In the genomic region with DNA sequence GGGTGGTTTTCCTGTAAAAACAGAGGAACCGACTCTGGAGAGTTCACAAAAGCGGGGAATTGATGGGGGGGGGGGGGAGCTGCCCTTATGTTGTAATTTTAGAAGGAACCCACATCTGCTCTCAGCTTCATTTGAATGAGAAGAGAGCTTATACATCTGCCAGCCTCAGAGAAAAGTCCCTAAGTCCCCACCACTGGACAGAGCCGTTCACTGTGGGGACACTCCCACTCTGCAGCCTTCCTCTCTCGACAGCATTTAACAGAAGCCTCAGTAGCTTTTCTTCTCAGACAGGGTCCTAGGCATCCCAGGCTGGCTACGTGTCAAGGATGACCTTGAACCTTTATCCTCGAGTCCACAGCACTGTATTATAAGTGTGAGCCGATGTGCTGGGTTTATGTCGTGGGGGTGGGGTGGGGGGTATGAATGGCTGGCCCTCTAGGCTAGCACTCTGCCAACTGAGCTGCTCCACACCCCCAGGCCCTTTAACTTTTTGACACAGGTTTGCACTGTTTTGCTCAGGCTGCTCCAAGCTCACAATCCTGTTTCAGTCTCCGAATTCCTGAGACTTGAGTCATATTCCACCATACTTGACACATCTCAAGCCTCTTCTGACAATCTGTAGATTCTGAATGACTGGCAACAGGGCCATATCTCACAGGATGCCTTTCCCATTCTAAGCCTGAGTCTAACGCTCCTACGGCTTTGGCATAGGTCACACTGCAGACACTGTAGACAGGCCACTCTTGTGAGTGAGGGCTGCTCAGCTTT, we compare ENCODE assay signal across 19 mouse cellular contexts. TPM values are rescaled to one million over a fixed set of nuclear protein-coding genes. Genes with fewer than 3 reads are reported as not detected.
DNase-seq lines count a peak whose midpoint lies in the region; ATAC-seq lines count a peak whose summit lies in the region.
"Had no signal": no experiment of that assay in that cellular context is flagged by ENCODE, and none has a peak within 500 bp of the region (broad histone marks: within the 10 kb centered on the region; RNA-seq: fewer than 3 reads in every experiment).

No protein-coding gene starts in this region.

- H3K4me2 ChIP-seq in heart, embryonic 16.5 days (ENCODE audit: low read depth, low read length): no peak overlapping the region
- H3K4me2 ChIP-seq: stomach, embryonic 15.5 days had no signal

- intact Hi-C loops in heart, postnatal 10 days (cut with DNase I): no loop called here

- H3K36me3 ChIP-seq in heart, embryonic 16.5 days (ENCODE audit: control insufficient read depth, insufficient read depth): no peaks in the 10 kb centered on the region
- peaks cover 83% of the 10 kb centered on the region for H3K36me3 ChIP-seq in megakaryocyte, embryonic 14.5 days (replicated peaks; ENCODE audit: low read length)
- H3K36me3 ChIP-seq: stomach, embryonic 15.5 days had no signal

- ATAC-seq in heart, embryonic 16.5 days (replicated peaks; ENCODE audit: extremely low read depth, insufficient read depth, low FRiP score): no peak
- no peak for ATAC-seq in megakaryocyte, adult 5-6 weeks (ENCODE audit: poor library complexity, severe bottlenecking)
- no peak for ATAC-seq in megakaryocyte-erythroid progenitor cell, adult 5-6 weeks (replicated peaks; ENCODE audit: low FRiP score, low TSS enrichment, poor library complexity, severe bottlenecking)
- ATAC-seq: hindbrain, embryonic 16.5 days had no signal

- no peaks in the 10 kb centered on the region for H3K9me3 ChIP-seq in heart, embryonic 16.5 days (replicated peaks; ENCODE audit: control insufficient read depth, low read length)
- H3K9me3 ChIP-seq in megakaryocyte, embryonic 14.5 days: no peaks in the 10 kb centered on the region
- H3K9me3 ChIP-seq: stomach, embryonic 15.5 days had no signal

- H3K27me3 ChIP-seq in heart, embryonic 16.5 days (ENCODE audit: control insufficient read depth, insufficient read depth, low read length): no peaks in the 10 kb centered on the region
- H3K27me3 ChIP-seq in megakaryocyte, embryonic 14.5 days (replicated peaks): no peaks in the 10 kb centered on the region
- H3K27me3 ChIP-seq: stomach, embryonic 15.5 days had no signal

- no peak overlapping the region for H3K4me3 ChIP-seq in heart, embryonic 16.5 days (ENCODE audit: low read length)
- H3K4me3 ChIP-seq in megakaryocyte, embryonic 14.5 days (replicated peaks): peak overlapping the region; percentile 89
- H3K4me3 ChIP-seq: erythroblast, embryonic 14.5 days; left cerebral cortex, adult 2 months; stomach, embryonic 15.5 days had no signal

- 26% methylated on average over 11 of the region's 11 CpGs for WGBS in heart, embryonic 16.5 days

- H3K9ac ChIP-seq in heart, embryonic 16.5 days (ENCODE audit: low read length): peak overlapping the region; percentile 36
- H3K9ac ChIP-seq: stomach, embryonic 15.5 days had no signal

- H3K4me1 ChIP-seq in heart, embryonic 16.5 days (ENCODE audit: control insufficient read depth, insufficient read depth, low read length): peaks cover 73% of the 10 kb centered on the region
- H3K4me1 ChIP-seq in megakaryocyte, embryonic 14.5 days: peaks cover 100% of the 10 kb centered on the region

- H3K27ac ChIP-seq in heart, embryonic 16.5 days (ENCODE audit: low read length): peak overlapping the region; percentile 74
- H3K27ac ChIP-seq: stomach, embryonic 15.5 days had no signal

- no peak for DNase-seq in heart, postnatal 10 days
- peak; percentile 11 for DNase-seq in ES-CJ7 (ENCODE audit: low read depth, low spot score)
- DNase-seq in induced T-regulatory cell, adult 2 months (ENCODE audit: low read depth): peak; percentile 58
- no peak for DNase-seq in T-cell, adult 2 months (ENCODE audit: low spot score)
- DNase-seq: adrenal gland, postnatal 10 days; cerebellum, adult 8-10 months; embryo, embryonic 11 days; gastrocnemius, postnatal 14 days; kidney, adult 8-10 months; right cerebral cortex, postnatal 25 days; thymus, postnatal 36 days had no signal

RNA-seq across cellular contexts. Expression of a gene that starts 8.0 kb away (rescaled TPM):
- 44.7 and 50.8 TPM in 2 replicates for polyA plus RNA-seq in heart, embryonic 16.5 days (2015; fragmentation: Nextera tagmentation; extraction: Ambion mirVana)
- 10 to 100 TPM; 27.3 to 34.9 TPM for total RNA-seq in heart, postnatal 10 days (2021)
- 120 and 139 TPM in 2 replicates for polyA plus RNA-seq in megakaryocyte, embryonic 14.5 days (2012; ENCODE audit: insufficient read depth, low replicate concordance)
- total RNA-seq in megakaryocyte, adult 5-6 weeks (2015): 49.1 and 54.8 TPM in 2 replicates
- 145 and 151 TPM in 2 replicates for total RNA-seq in megakaryocyte, adult 5-6 weeks (2017)
- total RNA-seq in megakaryocyte-erythroid progenitor cell, adult 5-6 weeks (2014; fragmentation: Nextera tagmentation): 24.3 and 29.1 TPM in 2 replicates
- total RNA-seq in megakaryocyte-erythroid progenitor cell, adult 5-6 weeks (2017): 31.9 and 56.4 TPM in 2 replicates

Comparison
In these comparisons a context has a peak if more than half of its experiments do, and no peak if none do; other contexts are left out.
1. DNase-seq: peak in ES-CJ7 (single experiment) and induced T-regulatory cell, adult 2 months (single experiment); none in heart, postnatal 10 days (0 of 2) and T-cell, adult 2 months (single experiment).